Mouse (Mus musculus): Measurements from ENCODE around the gene Oca2. TPM values are rescaled to one million over a fixed set of nuclear protein-coding genes. Genes with fewer than 3 reads are reported as not detected.

Oca2 gene
- polyA plus RNA-seq, 2 experiments, result not detected

- Histone ChIP-seq H3K27ac (no peak overlapping the region), H3K9ac (replicated peaks) (no peak overlapping the region), H3K4me2 (ENCODE audit: low read depth) (no peak overlapping the region), H3K9me3 (ENCODE audit: control insufficient read depth, low read length) (no peaks in the 10 kb centered on the region), H3K36me3 (replicated peaks; ENCODE audit: control insufficient read depth, insufficient read depth, low read depth) (no peaks in the 10 kb centered on the region), H3K4me1 (replicated peaks; ENCODE audit: control insufficient read depth in 2 of 2, insufficient read depth in 2 of 2, low read length in 1 of 2) (no peaks in the 10 kb centered on the region), H3K4me3 (ENCODE audit: insufficient read depth in 1 of 2, low read depth in 2 of 2, low read length in 2 of 2) (no peak overlapping the region), H3K27me3 (ENCODE audit: control insufficient read depth, insufficient read depth, low read length) (no peaks in the 10 kb centered on the region)
- no peak for TF ChIP-seq CTCF (IDR thresholded peaks at IDR 0.05; ENCODE audit: low read depth)
- no peak for TF ChIP-seq EP300 (IDR thresholded peaks at IDR 0.05; ENCODE audit: low read depth)
- ATAC-seq (ENCODE audit: insufficient read depth) (no peak), DNase-seq (ENCODE audit: low read depth in 3 of 3, low spot score in 3 of 3) (no peak)
- WGBS (ENCODE audit: insufficient replicate concordance), result 39% methylated on average over 4 of the region's 4 CpGs
Observed at GRCm38 (mm10) chr7:56549226-56549625, 309.7 kb downstream of the Oca2 start.

- TF ChIP-seq EP300 (IDR thresholded peaks at IDR 0.05; ENCODE audit: low read depth) (no peak), CTCF (IDR thresholded peaks at IDR 0.05; ENCODE audit: low read depth) (no peak)
- 0% methylated on average over 1 of the region's 1 CpGs for WGBS (ENCODE audit: insufficient replicate concordance)
- Histone ChIP-seq H3K27ac (no peak overlapping the region), H3K4me1 (replicated peaks; ENCODE audit: control insufficient read depth in 2 of 2, insufficient read depth in 2 of 2, low read length in 1 of 2) (no peaks in the 10 kb centered on the region), H3K4me2 (ENCODE audit: low read depth) (no peak overlapping the region), H3K9ac (replicated peaks) (no peak overlapping the region), H3K4me3 (ENCODE audit: insufficient read depth in 1 of 2, low read depth in 2 of 2, low read length in 2 of 2) (no peak overlapping the region), H3K27me3 (ENCODE audit: control insufficient read depth, insufficient read depth, low read length) (no peaks in the 10 kb centered on the region), H3K9me3 (ENCODE audit: control insufficient read depth, low read length) (no peaks in the 10 kb centered on the region; the same call in 1 of the 2 replicates), H3K36me3 (replicated peaks; ENCODE audit: control insufficient read depth, insufficient read depth, low read depth) (no peaks in the 10 kb centered on the region)
- ATAC-seq (ENCODE audit: insufficient read depth), result no peak
- DNase-seq (ENCODE audit: low read depth in 3 of 3, low spot score in 3 of 3), result no peak
Observed at GRCm38 (mm10) chr7:56551804-56552203, 312.2 kb downstream of the Oca2 start.

Other genes starting within 250 kb of the Oca2 start
- gene Nipa1, start 219.8 kb upstream of the Oca2 start, polyA plus RNA-seq (2012; rRNA removed), result 6.6 and 8.1 TPM in 2 replicates
- 10.9 and 12.3 TPM in 2 replicates for gene Nipa1, start 219.8 kb upstream of the Oca2 start, polyA plus RNA-seq (2014; fragmentation: Nextera tagmentation; extraction: Ambion mirVana)
- gene Herc2, start 189.6 kb upstream of the Oca2 start, polyA plus RNA-seq (2012; rRNA removed), result 5.2 and 8.5 TPM in 2 replicates
- 12.1 and 15.2 TPM in 2 replicates for gene Herc2, start 189.6 kb upstream of the Oca2 start, polyA plus RNA-seq (2014; fragmentation: Nextera tagmentation; extraction: Ambion mirVana)

Data from liver, embryonic 14.5 days (tissue).